Mouse (Mus musculus): ENCODE data around the gene Sergef.
A peak's percentile ranks its signal among the peaks of the same experiment; 100 is the strongest.

The Sergef gene

GRCm38 (mm10) chr7:46572803-46573594 lies 66.6 kb downstream of the Sergef start:
- DNase-seq, result peak; percentile 85

- DNase-seq, result peak; percentile 76
Measured at GRCm38 (mm10) chr7:46569509-46569908, 70.1 kb downstream of the Sergef start.

- no peak for DNase-seq
Measured at GRCm38 (mm10) chr7:46566318-46567007, 73.1 kb downstream of the Sergef start.

- DNase-seq, result no peak
Measured at GRCm38 (mm10) chr7:46565374-46565773, 74.2 kb downstream of the Sergef start.

GRCm38 (mm10) chr7:46563801-46564200 lies 75.8 kb downstream of the Sergef start:
- DNase-seq, result no peak

GRCm38 (mm10) chr7:46560061-46560460 lies 79.5 kb downstream of the Sergef start:
- no peak for DNase-seq

GRCm38 (mm10) chr7:46559643-46560042 lies 80.0 kb downstream of the Sergef start:
- DNase-seq, result peak; percentile 88

- no peak for DNase-seq
Measured at GRCm38 (mm10) chr7:46559006-46559405, 80.6 kb downstream of the Sergef start.

GRCm38 (mm10) chr7:46557996-46558395 lies 81.6 kb downstream of the Sergef start:
- DNase-seq, result peak; percentile 97

- no peak for DNase-seq
Measured at GRCm38 (mm10) chr7:46557387-46557786, 82.2 kb downstream of the Sergef start.

GRCm38 (mm10) chr7:46556358-46557118 lies 83.1 kb downstream of the Sergef start:
- DNase-seq, result no peak

- DNase-seq, result no peak
Measured at GRCm38 (mm10) chr7:46555731-46556130, 83.9 kb downstream of the Sergef start.

- DNase-seq, result no peak
Measured at GRCm38 (mm10) chr7:46554855-46555254, 84.8 kb downstream of the Sergef start.

GRCm38 (mm10) chr7:46554003-46554402 lies 85.6 kb downstream of the Sergef start:
- DNase-seq, result no peak

- DNase-seq, result no peak
Measured at GRCm38 (mm10) chr7:46551935-46552752, 87.5 kb downstream of the Sergef start.

- DNase-seq, result no peak
Measured at GRCm38 (mm10) chr7:46551173-46551572, 88.4 kb downstream of the Sergef start.

- DNase-seq, result no peak
Measured at GRCm38 (mm10) chr7:46548124-46548523, 91.5 kb downstream of the Sergef start.

GRCm38 (mm10) chr7:46547642-46548041 lies 92.0 kb downstream of the Sergef start:
- DNase-seq, result no peak

GRCm38 (mm10) chr7:46546539-46546938 lies 93.1 kb downstream of the Sergef start:
- DNase-seq, result no peak

GRCm38 (mm10) chr7:46544195-46544641 lies 95.4 kb downstream of the Sergef start:
- peak; percentile 97 for DNase-seq

- no peak for DNase-seq
Measured at GRCm38 (mm10) chr7:46542117-46542516, 97.5 kb downstream of the Sergef start.

- DNase-seq, result no peak
Measured at GRCm38 (mm10) chr7:46540616-46541015, 99.0 kb downstream of the Sergef start.

Measured in cerebellum, adult 9-10 months (tissue).